Mouse (Mus musculus): ENCODE measurements around the gene Tra2a. TPM values are rescaled to one million over a fixed set of nuclear protein-coding genes. Genes with fewer than 3 reads are reported as not detected.

Tra2a gene
- polyA plus RNA-seq, 1 experiment from 2014 or later = 136 TPM

DNA sequence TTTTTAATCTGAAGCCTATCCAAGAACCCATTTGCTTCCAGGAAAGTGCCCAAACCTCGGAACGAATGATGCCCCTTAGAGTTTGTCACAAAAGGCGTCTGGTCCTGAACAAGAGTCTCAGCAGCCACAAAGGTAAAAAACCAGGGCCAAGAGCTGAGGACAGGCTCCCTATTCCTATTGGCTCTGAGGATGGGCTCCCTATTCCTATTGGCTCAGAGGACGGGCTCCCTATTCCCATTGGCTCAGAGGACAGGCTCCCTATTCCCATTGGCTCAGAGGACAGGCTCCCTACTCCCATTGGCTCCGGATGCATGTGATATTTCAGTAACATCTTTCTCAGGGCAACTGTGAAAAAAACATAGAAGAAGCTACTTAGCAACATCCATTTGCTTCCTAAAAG, 54.9 kb downstream of the Tra2a start:
- WGBS = 82% methylated on average over 5 of the region's 5 CpGs
- peaks cover 34% of the 10 kb centered on the region for H3K36me3 ChIP-seq
- H3K9me3 ChIP-seq = no peaks in the 10 kb centered on the region
- peaks cover 52% of the 10 kb centered on the region for H3K4me1 ChIP-seq
- no peak overlapping the region for H3K9ac ChIP-seq
- ATAC-seq (ENCODE audit: insufficient number of reproducible peaks, insufficient read depth, low FRiP score, low TSS enrichment, low read depth) = no peak
- H3K4me2 ChIP-seq = peak overlapping the region; percentile 68; the same call in 1 of the 2 replicates
- H3K27ac ChIP-seq = peak overlapping the region; percentile 60
- H3K4me3 ChIP-seq = no peak overlapping the region
- H3K27me3 ChIP-seq = no peaks in the 10 kb centered on the region

DNA sequence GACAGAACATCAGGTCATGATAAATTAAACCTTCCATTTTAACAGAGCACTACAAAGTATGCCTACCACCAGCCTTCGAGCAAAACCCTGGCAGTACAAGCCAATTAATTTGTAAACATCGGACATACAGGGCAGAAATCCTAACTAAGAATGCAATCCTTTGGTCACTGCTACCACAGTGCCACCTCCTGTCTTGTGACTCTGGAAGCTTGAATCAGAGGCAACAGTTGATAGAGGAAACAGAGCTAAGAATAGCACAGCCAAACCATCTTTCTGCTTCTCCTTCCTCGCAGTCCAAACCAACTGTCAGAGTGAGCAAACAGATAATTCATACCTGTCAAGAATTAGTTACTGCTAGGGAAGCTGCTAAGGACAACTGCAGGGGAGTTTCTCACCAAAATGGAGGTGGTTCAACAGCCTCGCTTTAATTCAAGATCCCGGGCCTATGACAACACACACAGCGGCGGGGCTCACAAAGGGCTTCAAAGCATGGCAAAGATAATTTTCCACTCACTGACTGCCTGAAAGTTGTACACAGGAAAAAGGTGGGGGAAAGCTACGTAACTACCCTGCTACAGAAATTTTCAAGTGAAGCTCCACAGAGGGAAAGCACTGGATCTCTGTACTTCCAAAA, 55.4 kb downstream of the Tra2a start:
- Histone ChIP-seq H3K36me3 (peaks cover 39% of the 10 kb centered on the region), H3K4me1 (peaks cover 50% of the 10 kb centered on the region), H3K9ac (no peak overlapping the region), H3K4me3 (no peak overlapping the region), H3K27ac (peak overlapping the region; percentile 60), H3K9me3 (no peaks in the 10 kb centered on the region), H3K27me3 (no peaks in the 10 kb centered on the region), H3K4me2 (no peak overlapping the region)
- WGBS = 70% methylated on average over 8 of the region's 8 CpGs
- ATAC-seq (ENCODE audit: insufficient number of reproducible peaks, insufficient read depth, low FRiP score, low TSS enrichment, low read depth) = no peak

DNA sequence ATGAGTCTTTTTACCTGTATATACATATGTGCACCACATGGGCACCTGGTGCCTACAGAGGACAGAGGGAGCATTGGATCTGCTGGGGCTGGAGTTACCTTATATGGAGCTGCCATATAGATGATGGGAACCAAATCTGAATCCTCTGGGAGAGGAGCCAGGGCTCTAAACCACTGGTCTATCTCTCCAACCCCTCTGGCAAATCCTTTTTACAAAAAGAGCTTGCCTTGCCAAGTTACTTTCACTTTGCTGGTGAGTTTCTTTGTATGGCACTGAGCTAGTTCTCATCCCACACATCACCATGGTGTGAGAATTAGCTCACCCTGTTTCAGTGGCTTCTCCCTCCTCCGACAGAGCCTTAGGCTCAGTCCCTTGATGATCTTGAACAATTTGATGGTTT, 57.4 kb downstream of the Tra2a start:
- no peak for ATAC-seq (ENCODE audit: insufficient number of reproducible peaks, insufficient read depth, low FRiP score, low TSS enrichment, low read depth)
- WGBS = 98% methylated on average over 1 of the region's 1 CpGs
- H3K9me3 ChIP-seq = no peaks in the 10 kb centered on the region

DNA sequence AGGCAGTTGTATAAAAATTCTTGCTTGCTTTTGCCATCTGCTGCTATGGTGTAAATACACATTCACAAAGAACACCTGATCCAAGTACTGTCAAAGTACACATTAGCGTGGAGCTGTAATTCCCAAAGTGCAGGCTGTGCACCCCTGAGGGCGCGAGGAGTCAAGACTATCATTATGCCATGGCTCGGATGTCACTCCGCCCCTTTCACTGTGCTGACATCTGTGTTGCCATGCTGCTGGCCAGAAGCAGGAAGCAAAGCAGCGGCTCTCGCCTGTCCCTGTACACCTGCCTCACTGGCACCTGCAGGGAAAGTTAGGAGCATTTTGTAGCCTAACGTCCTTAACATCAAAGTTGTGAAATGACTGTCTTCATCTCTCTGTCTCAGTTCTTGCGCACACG, 68.6 kb downstream of the Tra2a start:
- H3K36me3 ChIP-seq = peaks cover 24% of the 10 kb centered on the region

More for the DNA sequence above, 57.4 kb downstream of the Tra2a start:
- no peak overlapping the region for H3K9ac ChIP-seq
- H3K4me1 ChIP-seq = peaks cover 32% of the 10 kb centered on the region
- peaks cover 43% of the 10 kb centered on the region for H3K36me3 ChIP-seq
- no peak overlapping the region for H3K4me2 ChIP-seq
- H3K4me3 ChIP-seq = no peak overlapping the region
- H3K27me3 ChIP-seq = no peaks in the 10 kb centered on the region
- no peak overlapping the region for H3K27ac ChIP-seq

DNA sequence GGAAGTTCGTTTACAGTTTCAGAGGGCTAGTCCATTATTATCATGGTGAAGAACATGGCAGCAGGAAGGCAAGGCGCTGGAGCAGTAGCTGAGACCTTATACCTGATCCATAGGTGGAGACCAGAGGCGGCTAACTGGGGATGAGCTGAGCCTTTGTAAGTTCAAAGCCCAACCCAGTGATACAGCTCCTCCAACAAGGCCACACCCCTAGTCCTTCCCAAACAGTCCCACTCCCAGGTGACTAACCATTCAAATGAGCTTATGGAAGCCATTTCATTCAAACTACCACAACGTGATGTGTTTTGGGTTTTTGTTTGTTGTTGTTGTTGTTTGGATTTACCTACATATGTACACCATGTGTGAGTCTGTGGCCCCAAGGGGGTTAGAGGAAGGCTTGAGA, 69.3 kb downstream of the Tra2a start:
- Histone ChIP-seq H3K4me3 (no peak overlapping the region), H3K27me3 (no peaks in the 10 kb centered on the region), H3K36me3 (peaks cover 24% of the 10 kb centered on the region), H3K27ac (no peak overlapping the region), H3K4me2 (no peak overlapping the region), H3K9me3 (0 out of 2 replicates have a peak, but pooled peaks cover 2% of the 10 kb centered on the region), H3K4me1 (peaks cover 3% of the 10 kb centered on the region; the same call in 1 of the 2 replicates), H3K9ac (no peak overlapping the region)
- no peak for ATAC-seq (ENCODE audit: insufficient number of reproducible peaks, insufficient read depth, low FRiP score, low TSS enrichment, low read depth)
- WGBS = 86% methylated on average over 4 of the region's 4 CpGs

More for the DNA sequence above, 68.6 kb downstream of the Tra2a start:
- Histone ChIP-seq H3K9ac (no peak overlapping the region), H3K4me2 (no peak overlapping the region), H3K4me3 (no peak overlapping the region), H3K27ac (no peak overlapping the region), H3K4me1 (peaks cover 3% of the 10 kb centered on the region; the same call in 1 of the 2 replicates), H3K9me3 (no peaks in the 10 kb centered on the region), H3K27me3 (no peaks in the 10 kb centered on the region)
- no peak for ATAC-seq (ENCODE audit: insufficient number of reproducible peaks, insufficient read depth, low FRiP score, low TSS enrichment, low read depth)
- WGBS = 69% methylated on average over 10 of the region's 10 CpGs

Other genes starting within 250 kb of the Tra2a start
- 1.3 and 1.4 TPM in 2 replicates for gene Gpnmb, start 227.5 kb downstream of the Tra2a start, polyA plus RNA-seq (2015; fragmentation: Nextera tagmentation; extraction: Ambion mirVana)
- 83.8 and 87.9 TPM in 2 replicates for gene Malsu1, start 190.2 kb downstream of the Tra2a start, polyA plus RNA-seq (2015; fragmentation: Nextera tagmentation; extraction: Ambion mirVana)
- gene Igf2bp3, start 49.1 kb downstream of the Tra2a start, polyA plus RNA-seq (2015; fragmentation: Nextera tagmentation; extraction: Ambion mirVana) = 69.9 and 75.5 TPM in 2 replicates
- gene Ccdc126, start 55.2 kb upstream of the Tra2a start, polyA plus RNA-seq (2015; fragmentation: Nextera tagmentation; extraction: Ambion mirVana) = 11.1 and 11.5 TPM in 2 replicates
- 8.1 and 11.9 TPM in 2 replicates for gene Fam221a, start 103.7 kb upstream of the Tra2a start, polyA plus RNA-seq (2015; fragmentation: Nextera tagmentation; extraction: Ambion mirVana)
- not detected in 2 replicates for gene Stk31, start 131.6 kb upstream of the Tra2a start, polyA plus RNA-seq (2015; fragmentation: Nextera tagmentation; extraction: Ambion mirVana)

Measured in embryonic facial prominence, embryonic 13.5 days (tissue).